Mouse (Mus musculus): Measurements from ENCODE around the gene Igfals.

GRCm38 (mm10) chr17:24900014-24900413 lies 34.2 kb downstream of the Igfals start:
- TF ChIP-seq POLR2A (IDR thresholded peaks at IDR 0.05; ENCODE audit: borderline replicate concordance, low read depth, low read length) (no peak), CTCF (IDR thresholded peaks at IDR 0.05; ENCODE audit: low read depth, low read length) (no peak)

All from bone marrow macrophage, adult 2 months (primary cell).